Mouse (Mus musculus): ENCODE measurements around the gene Ncs1. TPM values are rescaled to one million over a fixed set of nuclear protein-coding genes. Genes with fewer than 3 reads are reported as not detected.

Gene Ncs1
- total and polyA plus RNA-seq, 3 experiments, result 0.04 TPM; not detected in 2

GRCm38 (mm10) chr2:31244216-31244615 is 1.4 kb upstream of the Ncs1 start:
- H3K9me3 ChIP-seq (replicated peaks; ENCODE audit: low read length), result peaks cover 12% of the 10 kb centered on the region
- in situ Hi-C loops (cut with MboI; ENCODE audit: low pct_ligation_motif_present, low pct_unique_long_range_greater_than_20kb, low sequenced_read_pairs) (no loop called here), dilution Hi-C loops (cut with MboI; ENCODE audit: extremely low pct_ligation_motif_present, extremely low pct_unique_long_range_greater_than_20kb, low sequenced_read_pairs) (no loop called here)
- H3K36me3 ChIP-seq (replicated peaks in 1 of 2; ENCODE audit: control insufficient read depth in 1 of 2, insufficient read depth in 1 of 2, low read length in 1 of 2), result no peaks in the 10 kb centered on the region
- no peaks in the 10 kb centered on the region for H3K79me2 ChIP-seq (replicated peaks; ENCODE audit: control insufficient read depth, extremely low read depth, insufficient read depth, poor library complexity, severe bottlenecking)
- H3K4me2 ChIP-seq (ENCODE audit: insufficient read depth, low read depth, poor library complexity, severe bottlenecking), result no peak overlapping the region
- no peak for DNase-seq (ENCODE audit: extremely low read depth)
- TF ChIP-seq ETS1 (conservative IDR thresholded peaks at IDR 0.05; ENCODE audit: low read depth, low read length) (no peak), ZNF384 (IDR thresholded peaks at IDR 0.05; ENCODE audit: low read depth, low read length) (no peak)
- H3K27ac ChIP-seq (ENCODE audit: insufficient read depth, low read depth), result no peak overlapping the region
- no peak overlapping the region for H3K9ac ChIP-seq (ENCODE audit: insufficient read depth, low read depth)
- peaks cover 78% of the 10 kb centered on the region for H3K27me3 ChIP-seq (replicated peaks)
- peaks cover 0 to 5% of the 10 kb centered on the region in 2 experiments; a peak in 2 of 4 replicates for H3K4me1 ChIP-seq (ENCODE audit: control insufficient read depth in 1 of 2, insufficient read depth in 2 of 2)
- H3K4me3 ChIP-seq (replicated peaks in 1 of 3; ENCODE audit: low read depth in 2 of 3, low read length in 2 of 3, poor library complexity in 1 of 3), result no peak overlapping the region

GRCm38 (mm10) chr2:31245051-31245450 is 572 bp upstream of the Ncs1 start:
- Histone ChIP-seq H3K9ac (ENCODE audit: insufficient read depth, low read depth) (no peak overlapping the region), H3K4me3 (replicated peaks in 1 of 3; ENCODE audit: low read depth in 2 of 3, low read length in 2 of 3, poor library complexity in 1 of 3) (no peak overlapping the region), H3K79me2 (replicated peaks; ENCODE audit: control insufficient read depth, extremely low read depth, insufficient read depth, poor library complexity, severe bottlenecking) (no peaks in the 10 kb centered on the region), H3K4me1 (ENCODE audit: control insufficient read depth in 1 of 2, insufficient read depth in 2 of 2) (no peaks in the 10 kb centered on the region), H3K36me3 (replicated peaks in 1 of 2; ENCODE audit: control insufficient read depth in 1 of 2, insufficient read depth in 1 of 2, low read length in 1 of 2) (no peaks in the 10 kb centered on the region), H3K27me3 (replicated peaks) (peaks cover 85% of the 10 kb centered on the region), H3K4me2 (ENCODE audit: insufficient read depth, low read depth, poor library complexity, severe bottlenecking) (no peak overlapping the region), H3K27ac (ENCODE audit: insufficient read depth, low read depth) (no peak overlapping the region), H3K9me3 (replicated peaks; ENCODE audit: low read length) (peaks cover 12% of the 10 kb centered on the region)
- in situ Hi-C loops (cut with MboI; ENCODE audit: low pct_ligation_motif_present, low pct_unique_long_range_greater_than_20kb, low sequenced_read_pairs), result no loop called here
- no peak for DNase-seq (ENCODE audit: extremely low read depth)
- dilution Hi-C loops (cut with MboI; ENCODE audit: extremely low pct_ligation_motif_present, extremely low pct_unique_long_range_greater_than_20kb, low sequenced_read_pairs), result no loop called here
- TF ChIP-seq HCFC1 (IDR thresholded peaks at IDR 0.05; ENCODE audit: low read depth, low read length) (no peak), ZNF384 (IDR thresholded peaks at IDR 0.05; ENCODE audit: low read depth, low read length) (no peak), PAX5 (IDR thresholded peaks at IDR 0.05; ENCODE audit: low read length) (no peak), MAX (IDR thresholded peaks at IDR 0.05; ENCODE audit: low read length) (no peak), GABPA (IDR thresholded peaks at IDR 0.05; ENCODE audit: insufficient replicate concordance, low read depth, low read length) (no peak), UBTF (IDR thresholded peaks at IDR 0.05; ENCODE audit: low read depth, low read length) (no peak), MAFK (IDR thresholded peaks at IDR 0.05; ENCODE audit: insufficient replicate concordance, low read length) (no peak), MEF2A (IDR thresholded peaks at IDR 0.05; ENCODE audit: borderline replicate concordance, low read depth, low read length) (no peak), TCF12 (IDR thresholded peaks at IDR 0.05; ENCODE audit: low read depth, low read length) (no peak), SMC3 (IDR thresholded peaks at IDR 0.05; ENCODE audit: low read depth, low read length) (no peak), MYC (IDR thresholded peaks at IDR 0.05; ENCODE audit: low read depth, low read length) (no peak), E2F4 (IDR thresholded peaks at IDR 0.05; ENCODE audit: insufficient replicate concordance, low read depth, low read length) (no peak), ZC3H11A (IDR thresholded peaks at IDR 0.05; ENCODE audit: low read depth, low read length) (no peak), SIN3A (IDR thresholded peaks at IDR 0.05; ENCODE audit: low read length) (no peak), EP300 (IDR thresholded peaks at IDR 0.05; ENCODE audit: low read length) (no peak), POLR2AphosphoS2 (IDR thresholded peaks at IDR 0.05; ENCODE audit: low read depth, low read length) (no peak), BHLHE40 (IDR thresholded peaks at IDR 0.05; ENCODE audit: low read depth, low read length) (no peak), RAD21 (IDR thresholded peaks at IDR 0.05; ENCODE audit: low read depth, low read length) (no peak)
